Mouse (Mus musculus): Measurements from ENCODE around the gene Rgs4. TPM values are rescaled to one million over a fixed set of nuclear protein-coding genes. Genes with fewer than 3 reads are reported as not detected.

The Rgs4 gene
- total RNA-seq, 2 experiments from 2014 or later, result 244 to 297 TPM

DNA sequence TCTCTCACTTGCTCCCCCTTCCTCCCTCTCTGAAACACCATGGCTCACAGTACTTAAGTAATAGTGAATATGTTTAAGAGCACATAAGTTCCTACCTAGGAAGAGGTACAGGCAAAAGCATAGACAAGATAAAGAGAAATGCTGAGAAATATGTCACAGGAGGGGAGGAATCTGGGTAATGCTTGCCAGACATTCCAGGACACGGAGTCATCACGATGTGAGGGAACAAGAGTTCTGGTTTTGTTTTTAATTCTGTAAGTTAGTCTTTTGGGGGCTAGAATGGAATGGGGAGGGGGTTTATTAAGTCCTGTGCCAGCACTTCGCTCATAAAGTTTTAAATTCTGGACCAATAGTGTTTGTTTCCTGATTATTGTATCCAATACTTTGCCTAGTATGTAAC lies 52.1 kb downstream of the Rgs4 start:
- intact Hi-C loops (cut with DNase I), result no loop called here
- DNase-seq (ENCODE audit: extremely low spot score in 1 of 2, low spot score in 2 of 2), result no peak

DNA sequence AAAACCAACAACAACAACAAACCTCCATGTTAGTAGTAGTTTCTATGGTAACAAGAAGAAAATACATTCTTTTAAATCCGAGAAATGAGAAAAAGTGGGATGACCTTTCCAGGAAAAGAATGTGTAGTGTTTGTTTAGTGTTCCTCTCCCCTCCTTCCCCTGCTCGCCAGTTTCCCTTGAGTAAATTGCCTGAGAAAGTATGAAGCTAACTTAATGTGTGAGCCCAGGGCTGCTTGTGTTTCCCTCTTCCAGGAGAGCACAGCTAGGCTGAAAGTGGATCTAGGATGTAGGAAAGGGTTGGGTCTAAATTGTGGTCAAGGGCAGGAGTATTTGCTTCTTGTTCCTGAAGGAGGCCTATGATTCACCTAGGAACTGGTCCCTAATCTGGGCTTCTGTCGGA lies 53.9 kb downstream of the Rgs4 start:
- intact Hi-C loops (cut with DNase I), result no loop called here
- DNase-seq (ENCODE audit: extremely low spot score in 1 of 2, low spot score in 2 of 2), result no peak

DNA sequence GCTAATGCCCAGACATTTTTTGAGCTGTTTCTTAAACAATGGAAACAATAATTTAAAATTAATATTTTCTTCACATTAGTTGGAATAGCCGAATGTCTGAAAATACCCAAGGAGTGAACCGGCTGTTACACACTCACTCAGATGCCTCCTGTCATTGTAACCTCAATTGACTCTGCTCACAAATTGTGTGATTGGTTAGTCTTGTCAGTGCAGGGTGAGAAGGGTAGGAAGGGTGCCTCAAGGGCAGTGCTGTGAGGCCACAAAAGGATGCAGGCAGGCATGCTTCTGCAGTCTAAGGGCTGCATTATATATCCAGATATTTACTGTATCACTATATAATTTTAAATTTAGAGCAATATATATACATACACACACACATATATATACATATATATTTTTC lies 54.4 kb downstream of the Rgs4 start:
- no peak for DNase-seq (ENCODE audit: extremely low spot score in 1 of 2, low spot score in 2 of 2)
- intact Hi-C loops (cut with DNase I), result no loop called here

Other genes starting within 250 kb of the Rgs4 start
- gene Nuf2, start 216.2 kb downstream of the Rgs4 start, total RNA-seq (2021), result 1 to 10 TPM; 3.1 to 4.1 TPM
- 100 to 1,000 TPM in 1 of 2 experiments, 10 to 100 TPM in 1; 97.5 to 101 TPM for gene Rgs5, start 92.1 kb downstream of the Rgs4 start, total RNA-seq (2021)
- gene Ccdc190, start 181.0 kb upstream of the Rgs4 start, total RNA-seq (2021), result 10 to 100 TPM in 1 of 2 experiments, 1 to 10 TPM in 1; 7.8 to 11.0 TPM
- 10 to 100 TPM; 18.8 to 19.5 TPM for gene Hsd17b7, start 221.6 kb upstream of the Rgs4 start, total RNA-seq (2021)